Mouse (Mus musculus): ENCODE measurements around the gene Entpd7. TPM values are rescaled to one million over a fixed set of nuclear protein-coding genes. Genes with fewer than 3 reads are reported as not detected.

The Entpd7 gene
- total and polyA plus RNA-seq, 2 experiments from 2014 or later, result 2.1 to 3.2 TPM

GRCm38 (mm10) chr19:43692815-43693214 is 3.3 kb downstream of the Entpd7 start:
- Histone ChIP-seq H3K4me1 (ENCODE audit: control insufficient read depth, insufficient read depth) (no peaks in the 10 kb centered on the region), H3K36me3 (replicated peaks; ENCODE audit: control insufficient read depth, insufficient read depth, low read length) (no peaks in the 10 kb centered on the region), H3K27ac (ENCODE audit: low read depth) (no peak overlapping the region), H3K4me2 (ENCODE audit: low read depth, low read length) (no peak overlapping the region), H3K4me3 (ENCODE audit: low read depth, low read length) (no peak overlapping the region), H3K9ac (replicated peaks; ENCODE audit: low read depth, low read length) (no peak overlapping the region), H3K9me3 (replicated peaks; ENCODE audit: control insufficient read depth, low read length) (no peaks in the 10 kb centered on the region), H3K27me3 (ENCODE audit: control insufficient read depth, insufficient read depth, low read length) (no peaks in the 10 kb centered on the region)
- no peak for TF ChIP-seq EP300 (IDR thresholded peaks at IDR 0.05; ENCODE audit: low read depth)
- no peak for TF ChIP-seq CTCF (IDR thresholded peaks at IDR 0.05; ENCODE audit: low read depth)
- DNase-seq (ENCODE audit: low spot score), result no peak
- 91% methylated on average over 14 of the region's 14 CpGs for WGBS
- no peak for ATAC-seq (ENCODE audit: insufficient read depth, low read depth)

- no peak for TF ChIP-seq CTCF (IDR thresholded peaks at IDR 0.05; ENCODE audit: low read depth)
- no peak for TF ChIP-seq EP300 (IDR thresholded peaks at IDR 0.05; ENCODE audit: low read depth)
- DNase-seq (ENCODE audit: low spot score), result no peak
- H3K4me2 ChIP-seq (ENCODE audit: low read depth, low read length), result no peak overlapping the region
- no peak overlapping the region for H3K4me3 ChIP-seq (ENCODE audit: low read depth, low read length)
- 67% methylated on average over 10 of the region's 10 CpGs for WGBS
- H3K27ac ChIP-seq (ENCODE audit: low read depth), result no peak overlapping the region
- H3K9ac ChIP-seq (replicated peaks; ENCODE audit: low read depth, low read length), result no peak overlapping the region
- no peaks in the 10 kb centered on the region for H3K27me3 ChIP-seq (ENCODE audit: control insufficient read depth, insufficient read depth, low read length)
- no peak for ATAC-seq (ENCODE audit: insufficient read depth, low read depth)
- peaks cover 9% of the 10 kb centered on the region; the same call in 1 of the 2 replicates for H3K36me3 ChIP-seq (replicated peaks; ENCODE audit: control insufficient read depth, insufficient read depth, low read length)
- no peaks in the 10 kb centered on the region for H3K9me3 ChIP-seq (replicated peaks; ENCODE audit: control insufficient read depth, low read length)
- no peaks in the 10 kb centered on the region for H3K4me1 ChIP-seq (ENCODE audit: control insufficient read depth, insufficient read depth)
Observed at GRCm38 (mm10) chr19:43695514-43695964, 6.1 kb downstream of the Entpd7 start.

GRCm38 (mm10) chr19:43697666-43698370 is 8.3 kb downstream of the Entpd7 start:
- Histone ChIP-seq H3K9me3 (replicated peaks; ENCODE audit: control insufficient read depth, low read length) (no peaks in the 10 kb centered on the region), H3K27ac (ENCODE audit: low read depth) (no peak overlapping the region), H3K9ac (replicated peaks; ENCODE audit: low read depth, low read length) (no peak overlapping the region), H3K27me3 (ENCODE audit: control insufficient read depth, insufficient read depth, low read length) (no peaks in the 10 kb centered on the region), H3K4me2 (ENCODE audit: low read depth, low read length) (no peak overlapping the region), H3K36me3 (replicated peaks; ENCODE audit: control insufficient read depth, insufficient read depth, low read length) (peaks cover 19% of the 10 kb centered on the region), H3K4me3 (ENCODE audit: low read depth, low read length) (no peak overlapping the region), H3K4me1 (ENCODE audit: control insufficient read depth, insufficient read depth) (no peaks in the 10 kb centered on the region)
- DNase-seq (ENCODE audit: low spot score) (no peak), ATAC-seq (ENCODE audit: insufficient read depth, low read depth) (no peak)
- WGBS, result 87% methylated on average over 5 of the region's 5 CpGs
- TF ChIP-seq EP300 (IDR thresholded peaks at IDR 0.05; ENCODE audit: low read depth) (no peak), CTCF (IDR thresholded peaks at IDR 0.05; ENCODE audit: low read depth) (no peak)

GRCm38 (mm10) chr19:43699021-43699762 is 9.7 kb downstream of the Entpd7 start:
- Histone ChIP-seq H3K27me3 (ENCODE audit: control insufficient read depth, insufficient read depth, low read length) (no peaks in the 10 kb centered on the region), H3K9me3 (replicated peaks; ENCODE audit: control insufficient read depth, low read length) (no peaks in the 10 kb centered on the region), H3K36me3 (replicated peaks; ENCODE audit: control insufficient read depth, insufficient read depth, low read length) (peaks cover 22% of the 10 kb centered on the region), H3K4me1 (ENCODE audit: control insufficient read depth, insufficient read depth) (no peaks in the 10 kb centered on the region), H3K4me2 (ENCODE audit: low read depth, low read length) (no peak overlapping the region), H3K9ac (replicated peaks; ENCODE audit: low read depth, low read length) (no peak overlapping the region), H3K27ac (ENCODE audit: low read depth) (no peak overlapping the region), H3K4me3 (ENCODE audit: low read depth, low read length) (no peak overlapping the region)
- no peak for ATAC-seq (ENCODE audit: insufficient read depth, low read depth)
- WGBS, result 61% methylated on average over 11 of the region's 11 CpGs
- no peak for DNase-seq (ENCODE audit: low spot score)
- TF ChIP-seq EP300 (IDR thresholded peaks at IDR 0.05; ENCODE audit: low read depth) (no peak), CTCF (IDR thresholded peaks at IDR 0.05; ENCODE audit: low read depth) (no peak)

GRCm38 (mm10) chr19:43699763-43700155 is 10.3 kb downstream of the Entpd7 start:
- H3K4me2 ChIP-seq (ENCODE audit: low read depth, low read length), result no peak overlapping the region
- no peak for ATAC-seq (ENCODE audit: insufficient read depth, low read depth)
- no peaks in the 10 kb centered on the region for H3K9me3 ChIP-seq (replicated peaks; ENCODE audit: control insufficient read depth, low read length)
- no peak overlapping the region for H3K27ac ChIP-seq (ENCODE audit: low read depth)
- H3K9ac ChIP-seq (replicated peaks; ENCODE audit: low read depth, low read length), result no peak overlapping the region
- no peak overlapping the region for H3K4me3 ChIP-seq (ENCODE audit: low read depth, low read length)
- no peaks in the 10 kb centered on the region for H3K4me1 ChIP-seq (ENCODE audit: control insufficient read depth, insufficient read depth)
- DNase-seq (ENCODE audit: low spot score), result no peak
- 72% methylated on average over 6 of the region's 6 CpGs for WGBS
- H3K36me3 ChIP-seq (replicated peaks; ENCODE audit: control insufficient read depth, insufficient read depth, low read length), result peaks cover 28% of the 10 kb centered on the region
- TF ChIP-seq EP300 (IDR thresholded peaks at IDR 0.05; ENCODE audit: low read depth), result no peak
- no peak for TF ChIP-seq CTCF (IDR thresholded peaks at IDR 0.05; ENCODE audit: low read depth)
- no peaks in the 10 kb centered on the region for H3K27me3 ChIP-seq (ENCODE audit: control insufficient read depth, insufficient read depth, low read length)

Measured in heart, postnatal 0 days (tissue).